Mouse (Mus musculus): Measurements from ENCODE around the gene Fmo1.

- TF ChIP-seq CTCF (IDR thresholded peaks at IDR 0.05; ENCODE audit: low read depth, low read length) (peak; percentile 24), EP300 (IDR thresholded peaks at IDR 0.05; ENCODE audit: insufficient read depth, low read depth, low read length) (no peak), POLR2A (IDR thresholded peaks at IDR 0.05; ENCODE audit: insufficient read depth, low read length) (no peak)
These were observed 52.6 kb downstream of the Fmo1 start, which contains the start of gene Fmo4 for GRCm38 (mm10) chr1:162813836-162814156.

Measured in ES-Bruce4 (cell line).